Mouse (Mus musculus) liver, embryonic 14.5 days (tissue): ENCODE results near the gene Nacad. TPM values are rescaled to one million over a fixed set of nuclear protein-coding genes. Genes with fewer than 3 reads are reported as not detected.

Experiments used
- ATAC-seq: fragments of 200-750 bp; cut with Nextera tagmentation; 2 replicates; pipeline ENCODE4 v1.8.0; 2017; ENCODE audit warnings: moderate number of reproducible peaks, mild to moderate bottlenecking, moderate library complexity; ENCODE audit not compliant: insufficient read depth
- DNase-seq, 3 experiments: peaks; one replicate each; pipeline ENCODE4 v3.0.0-alpha.2; 2012 to 2013; ENCODE audit warnings: low read depth in 3 of 3, low spot score in 3 of 3
- H3K27ac ChIP-seq: fragments of 300-500 bp; sonication (generic); 2 replicates; pipeline ENCODE4 v1.5.1; 2014; ENCODE audit warnings: moderate library complexity, mild to moderate bottlenecking, control low read depth, inconsistent platforms
- H3K27me3 ChIP-seq: fragments of 300-500 bp; sonication (generic); 2 replicates; pipeline ENCODE4 v1.6.1; 2014; ENCODE audit warnings: mild to moderate bottlenecking, low read length, moderate library complexity; ENCODE audit not compliant: control insufficient read depth, insufficient read depth
- H3K36me3 ChIP-seq: fragments of 300-500 bp; sonication (generic); replicated peaks from 2 replicates; pipeline ENCODE4 v1.6.1; 2014; ENCODE audit warnings: low read depth; ENCODE audit not compliant: control insufficient read depth, insufficient read depth
- H3K4me1 ChIP-seq, 2 experiments: fragments of 200-500 bp in 1 of 2; fragments of 300-500 bp in 1 of 2; sonication (generic) in 1 of 2; replicated peaks; 2 replicates each; pipeline ENCODE4 v1.6.1; 2012 to 2014; ENCODE audit warnings: antibody characterized with exemption in 1 of 2, inconsistent platforms in 1 of 2, low read length in 1 of 2; ENCODE audit not compliant: control insufficient read depth in 2 of 2, insufficient read depth in 2 of 2
- H3K4me2 ChIP-seq: fragments of 300-500 bp; sonication (generic); 2 replicates; pipeline ENCODE4 v1.6.1; 2014; ENCODE audit warnings: low read depth, mild to moderate bottlenecking, control low read depth, moderate library complexity
- H3K4me3 ChIP-seq, 2 experiments: fragments of 200-500 bp in 1 of 2; fragments of 300-500 bp in 1 of 2; sonication (generic) in 1 of 2; 2 replicates each; pipeline ENCODE4 v1.5.1; 2012 to 2014; ENCODE audit warnings: low read depth in 2 of 2, low read length in 2 of 2, mild to moderate bottlenecking in 2 of 2, control low read depth in 1 of 2, inconsistent platforms in 1 of 2, moderate library complexity in 1 of 2; ENCODE audit not compliant: insufficient read depth in 1 of 2
- H3K9ac ChIP-seq: fragments of 300-500 bp; sonication (generic); replicated peaks from 2 replicates; pipeline ENCODE4 v1.6.1; 2014; ENCODE audit warnings: mild to moderate bottlenecking, control low read depth, moderate library complexity
- H3K9me3 ChIP-seq: fragments of 300-500 bp; sonication (generic); 2 replicates; pipeline ENCODE4 v1.6.1; 2016; ENCODE audit warnings: low read length, mixed read lengths; ENCODE audit not compliant: control insufficient read depth
- CTCF ChIP-seq: IDR thresholded peaks from 2 replicates; pipeline ENCODE4 v1.5.1; 2016; ENCODE audit warnings: antibody characterized with exemption, low read depth, control low read depth
- EP300 ChIP-seq: IDR thresholded peaks from 2 replicates; pipeline ENCODE4 v1.6.1; 2016; ENCODE audit warnings: antibody characterized with exemption, low read depth
- WGBS: fragments of 180-500 bp; shearing (Covaris S2); extraction: QIAGEN DNeasy Blood & Tissue Kit; methylation state at CpG from one replicate; pipeline ENCODE4 v1.1.7; 2014; ENCODE audit not compliant: insufficient replicate concordance; 5-methylcytosine and 5-hydroxymethylcytosine counted together
- polyA plus RNA-seq, 2 experiments: library from polyadenylated mRNA; depleted of rRNA in 1 of 2; stranded (reverse) in 1 of 2; unstranded in 1 of 2; fragments of >200 nt; fragmentation: Nextera tagmentation in 1 of 2; extraction: Ambion mirVana in 1 of 2; gene quantifications; 2 replicates each; pipeline versions ENCODE4 v1.2.1 to v1.2.3; 2012 to 2014

Nacad gene
- polyA plus RNA-seq, 2 experiments: 4.0 to 6.2 TPM

GRCm38 (mm10) chr11:6644566-6644965 lies 38.7 kb upstream of the Nacad start:
- ATAC-seq: no peak
- Histone ChIP-seq H3K4me2 (no peak overlapping the region), H3K4me3 (no peak overlapping the region), H3K27ac (no peak overlapping the region), H3K9me3 (no peaks in the 10 kb centered on the region), H3K4me1 (no peaks in the 10 kb centered on the region), H3K27me3 (no peaks in the 10 kb centered on the region), H3K36me3 (no peaks in the 10 kb centered on the region), H3K9ac (no peak overlapping the region)
- no peak for DNase-seq
- 59% methylated on average over 6 of the region's 6 CpGs for WGBS
- TF ChIP-seq CTCF: no peak
- no peak for TF ChIP-seq EP300

- Histone ChIP-seq H3K4me2 (no peak overlapping the region), H3K27ac (no peak overlapping the region), H3K4me3 (no peak overlapping the region), H3K4me1 (no peaks in the 10 kb centered on the region), H3K9me3 (no peaks in the 10 kb centered on the region), H3K9ac (no peak overlapping the region), H3K27me3 (no peaks in the 10 kb centered on the region), H3K36me3 (no peaks in the 10 kb centered on the region)
- DNase-seq (no peak), ATAC-seq (no peak)
- WGBS: 54% methylated on average over 6 of the region's 6 CpGs
- TF ChIP-seq CTCF (no peak), EP300 (no peak)
Measured at GRCm38 (mm10) chr11:6639072-6639471, 33.2 kb upstream of the Nacad start.

GRCm38 (mm10) chr11:6638537-6638936 lies 32.7 kb upstream of the Nacad start, which contains the start of gene Wap:
Wap (minus strand) TSS chr11:6638637.
- no peak within 1 kb of the TSS for H3K9ac ChIP-seq
- 72% methylated on average over 4 of the region's 4 CpGs for WGBS
- no peak within 1 kb of the TSS for H3K4me2 ChIP-seq
- H3K27ac ChIP-seq: no peak within 1 kb of the TSS
- H3K27me3 ChIP-seq: no peaks in the 10 kb centered on the region
- H3K36me3 ChIP-seq: no peaks in the 10 kb centered on the region
- no peak within 1 kb of the TSS for H3K4me3 ChIP-seq
- H3K4me1 ChIP-seq: no peaks in the 10 kb centered on the region
- ATAC-seq (no peak), DNase-seq (no peak)
- no peaks in the 10 kb centered on the region for H3K9me3 ChIP-seq
- TF ChIP-seq EP300: no peak
- no peak for TF ChIP-seq CTCF

- Histone ChIP-seq H3K4me3 (no peak overlapping the region), H3K9me3 (no peaks in the 10 kb centered on the region), H3K27ac (no peak overlapping the region), H3K4me2 (no peak overlapping the region), H3K4me1 (no peaks in the 10 kb centered on the region), H3K27me3 (no peaks in the 10 kb centered on the region), H3K9ac (no peak overlapping the region), H3K36me3 (no peaks in the 10 kb centered on the region)
- no peak for ATAC-seq
- TF ChIP-seq CTCF: peak; percentile 68
- no peak for TF ChIP-seq EP300
- no peak for DNase-seq
- 53% methylated on average over 8 of the region's 8 CpGs for WGBS
Measured at GRCm38 (mm10) chr11:6636150-6636549, 30.3 kb upstream of the Nacad start.

GRCm38 (mm10) chr11:6629655-6630054 lies 23.8 kb upstream of the Nacad start:
- Histone ChIP-seq H3K36me3 (no peaks in the 10 kb centered on the region), H3K27ac (no peak overlapping the region), H3K4me1 (peaks cover 10 to 14% of the 10 kb centered on the region in 2 experiments), H3K27me3 (no peaks in the 10 kb centered on the region), H3K9me3 (no peaks in the 10 kb centered on the region), H3K4me3 (no peak overlapping the region), H3K9ac (no peak overlapping the region), H3K4me2 (no peak overlapping the region)
- ATAC-seq: no peak
- TF ChIP-seq CTCF: peak; percentile 75
- TF ChIP-seq EP300: no peak
- peak in 2 of 3 experiments; percentile 31 to 55 for DNase-seq

GRCm38 (mm10) chr11:6628568-6628967 lies 22.7 kb upstream of the Nacad start:
- H3K4me1 ChIP-seq: peaks cover 20 to 22% of the 10 kb centered on the region in 2 experiments
- no peaks in the 10 kb centered on the region for H3K27me3 ChIP-seq
- no peaks in the 10 kb centered on the region for H3K9me3 ChIP-seq
- peaks cover 6% of the 10 kb centered on the region for H3K36me3 ChIP-seq
- H3K4me3 ChIP-seq: no peak overlapping the region
- TF ChIP-seq CTCF (peak; percentile 90), EP300 (no peak)
- WGBS: 24% methylated on average over 4 of the region's 4 CpGs
- no peak for ATAC-seq
- H3K27ac ChIP-seq: no peak overlapping the region
- H3K9ac ChIP-seq: no peak overlapping the region
- DNase-seq: no peak
- H3K4me2 ChIP-seq: no peak overlapping the region
